Mouse (Mus musculus) cerebellum, postnatal 25 days (tissue): ENCODE results near the gene Vps25.
A peak's percentile ranks its signal among the peaks of the same experiment; 100 is the strongest.

Source experiments
- DNase-seq, 2 experiments: peaks; one replicate each; pipeline ENCODE4 v3.0.0; 2021; ENCODE audit warnings: mixed read lengths in 2 of 2

The Vps25 gene

GRCm38 (mm10) chr11:101276319-101277070 is 23.0 kb downstream of the Vps25 start:
- no peak for DNase-seq

GRCm38 (mm10) chr11:101277381-101278222 is 24.1 kb downstream of the Vps25 start:
- no peak for DNase-seq

GRCm38 (mm10) chr11:101278223-101279192 is 25.0 kb downstream of the Vps25 start, which contains the start of the genes Cntd1 and Coa3:
Gene Cntd1, plus strand, starts transcription at chr11:101279012.
Gene Coa3, minus strand, starts transcription at chr11:101279114.
- DNase-seq: peak; percentile 84 to 87

- DNase-seq: peak in 1 of 2 experiments; percentile 36
These were observed 25.7 kb downstream of the Vps25 start for GRCm38 (mm10) chr11:101279193-101279569.

GRCm38 (mm10) chr11:101280837-101281236 is 27.3 kb downstream of the Vps25 start:
- no peak for DNase-seq

- DNase-seq: no peak
These were observed 29.4 kb downstream of the Vps25 start for GRCm38 (mm10) chr11:101282896-101283295.

GRCm38 (mm10) chr11:101283805-101284204 is 30.3 kb downstream of the Vps25 start:
- DNase-seq: no peak

GRCm38 (mm10) chr11:101287306-101287705 is 33.8 kb downstream of the Vps25 start:
- DNase-seq: no peak

GRCm38 (mm10) chr11:101291231-101291630 is 37.7 kb downstream of the Vps25 start:
- no peak for DNase-seq

GRCm38 (mm10) chr11:101295191-101295590 is 41.7 kb downstream of the Vps25 start:
- no peak for DNase-seq

- no peak for DNase-seq
These were observed 47.4 kb downstream of the Vps25 start for GRCm38 (mm10) chr11:101300881-101301280.

GRCm38 (mm10) chr11:101301299-101302003 is 47.9 kb downstream of the Vps25 start:
- DNase-seq: no peak

GRCm38 (mm10) chr11:101302004-101302798 is 48.7 kb downstream of the Vps25 start, which contains the start of gene Becn1:
Gene Becn1, minus strand, starts transcription at chr11:101302286.
- DNase-seq: peak; percentile 97 to 100

- no peak for DNase-seq
These were observed 54.2 kb downstream of the Vps25 start for GRCm38 (mm10) chr11:101307744-101308143.
